Mouse (Mus musculus): ENCODE measurements around the gene Gapvd1.

- peak; percentile 68 for TF ChIP-seq CTCF (IDR thresholded peaks at IDR 0.05; ENCODE audit: low read depth, low read length)
- TF ChIP-seq POLR2A (IDR thresholded peaks at IDR 0.05; ENCODE audit: extremely low read depth, insufficient read depth, low read length): no peak
Measured at GRCm38 (mm10) chr2:34642351-34642750, 112.7 kb downstream of the Gapvd1 start.
